Mouse (Mus musculus) cortical plate, adult 2 months (tissue): ENCODE results near the gene Cpeb3.

ENCODE experiments used
- CTCF ChIP-seq: fragments of 200-500 bp; IDR thresholded peaks from 2 replicates; pipeline ENCODE4 v1.5.1; 2011; ENCODE audit warnings: mild to moderate bottlenecking, control low read depth, low read length; ENCODE audit not compliant: insufficient read depth; ENCODE audit errors: extremely low read depth
- POLR2A ChIP-seq: fragments of 200-500 bp; IDR thresholded peaks from 2 replicates; pipeline ENCODE4 v1.6.1; 2011; ENCODE audit warnings: mild to moderate bottlenecking, low read length, control low read depth; ENCODE audit not compliant: insufficient read depth; ENCODE audit errors: extremely low read depth

DNA sequence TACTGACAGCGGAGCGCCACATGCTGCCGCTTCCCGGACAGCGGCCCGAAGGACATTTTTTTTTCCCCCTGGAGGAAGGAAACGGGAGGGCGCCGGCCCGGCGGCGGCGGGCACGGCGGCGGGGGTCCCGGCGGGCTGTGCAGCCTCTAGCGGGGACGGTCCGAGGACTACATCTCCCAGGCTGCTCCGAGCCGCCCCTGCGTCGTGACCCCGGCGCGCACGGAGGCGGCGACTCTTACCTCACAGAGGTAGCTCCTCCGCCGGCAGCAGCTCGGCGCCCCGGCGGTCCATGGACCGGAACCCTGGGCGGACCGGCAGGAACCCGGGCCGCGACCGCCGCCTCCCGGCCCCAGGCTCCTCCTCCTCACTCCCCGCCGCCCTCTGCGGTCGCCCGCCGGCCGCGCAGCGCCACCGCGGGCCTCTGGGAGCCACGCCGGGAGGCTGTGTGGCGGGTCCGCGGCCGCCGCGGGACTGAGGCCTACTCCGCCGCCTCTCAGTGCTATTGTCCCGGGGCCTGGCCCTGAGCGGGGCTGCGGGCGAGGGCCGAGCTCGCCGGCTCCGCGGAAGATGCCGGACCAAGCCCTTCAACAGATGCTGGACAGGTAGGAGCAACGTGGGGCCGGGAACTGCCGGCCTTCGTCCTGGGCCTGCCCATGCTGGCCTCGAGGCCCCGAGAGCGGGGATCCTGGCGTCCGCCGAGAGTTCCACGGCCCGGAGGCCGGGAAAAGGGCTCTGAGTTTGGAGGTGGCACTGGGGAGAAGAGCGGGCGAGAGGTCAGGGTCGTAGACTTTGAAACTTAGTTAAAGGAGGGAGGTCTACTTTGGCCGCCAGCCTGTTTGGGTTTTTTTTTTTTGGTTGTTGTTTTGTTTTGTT lies 862 bp downstream of the Cpeb3 start, which contains the start of gene March5:
- TF ChIP-seq CTCF (no peak), POLR2A (peak; percentile 51; the same call in 1 of the 2 replicates)
